Mouse (Mus musculus) midbrain, embryonic 12.5 days (tissue): ENCODE measurements around the gene Rap1gds1. TPM values are rescaled to one million over a fixed set of nuclear protein-coding genes. Genes with fewer than 3 reads are reported as not detected.

ENCODE experiments used
- ATAC-seq: fragments of 200-750 bp; cut with Nextera tagmentation; 2 replicates; pipeline ENCODE4 v1.8.0; 2017; ENCODE audit warnings: low read depth, moderate TSS enrichment, moderate library complexity; ENCODE audit not compliant: low FRiP score
- H3K27ac ChIP-seq: fragments of 300-500 bp; sonication (generic); replicated peaks from 2 replicates; pipeline ENCODE4 v1.5.1; 2016; ENCODE audit warnings: mild to moderate bottlenecking
- H3K27me3 ChIP-seq: fragments of 300-500 bp; sonication (generic); 2 replicates; pipeline ENCODE4 v1.6.1; 2016; ENCODE audit warnings: mild to moderate bottlenecking
- H3K36me3 ChIP-seq: fragments of 300-500 bp; sonication (generic); 2 replicates; pipeline ENCODE4 v1.6.1; 2016
- H3K4me1 ChIP-seq: fragments of 300-500 bp; sonication (generic); 2 replicates; pipeline ENCODE4 v1.6.1; 2016
- H3K4me2 ChIP-seq: fragments of 300-500 bp; sonication (generic); replicated peaks from 2 replicates; pipeline ENCODE4 v1.6.1; 2016; ENCODE audit warnings: mild to moderate bottlenecking, moderate library complexity
- H3K4me3 ChIP-seq: fragments of 300-500 bp; sonication (generic); 2 replicates; pipeline ENCODE4 v1.5.1; 2016; ENCODE audit warnings: mild to moderate bottlenecking
- H3K9ac ChIP-seq: fragments of 300-500 bp; sonication (generic); replicated peaks from 2 replicates; pipeline ENCODE4 v1.6.1; 2016; ENCODE audit warnings: mild to moderate bottlenecking, moderate library complexity
- H3K9me3 ChIP-seq: fragments of 300-500 bp; sonication (generic); 2 replicates; pipeline ENCODE4 v1.6.1; 2016; ENCODE audit warnings: mild to moderate bottlenecking
- WGBS: fragments of 180-500 bp; shearing (Covaris S2); methylation state at CpG from one replicate; pipeline ENCODE4 v1.1.7; 2016; 5-methylcytosine and 5-hydroxymethylcytosine counted together
- polyA plus RNA-seq: library from polyadenylated mRNA; unstranded; fragments of >200 nt; fragmentation: Nextera tagmentation; extraction: Ambion mirVana; gene quantifications from 2 replicates; pipeline ENCODE4 v1.2.1, GENCODE M21; 2016

Gene Rap1gds1
- polyA plus RNA-seq, 1 experiment from 2014 or later: 72.7 TPM

DNA sequence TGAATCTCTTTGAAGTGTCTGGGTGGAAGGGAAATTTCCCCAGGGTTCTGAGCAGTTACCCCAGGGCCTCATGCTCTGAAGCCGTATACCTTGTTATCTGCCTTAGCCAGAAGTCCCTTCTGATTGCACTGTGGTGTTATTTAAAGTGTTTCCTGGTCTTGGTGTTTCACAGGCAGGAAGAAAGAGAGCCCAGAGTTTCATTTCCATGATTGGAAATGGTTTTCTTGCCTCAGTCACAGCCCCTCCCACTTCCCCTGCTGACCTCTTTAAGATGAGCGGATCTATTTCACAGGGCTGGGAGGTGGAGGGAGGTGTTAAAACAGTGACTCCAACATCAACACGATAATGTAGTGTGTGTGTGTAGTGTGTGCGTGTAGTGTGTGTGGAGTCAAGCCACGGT, 181.5 kb downstream of the Rap1gds1 start:
- ATAC-seq: 0 out of 2 replicates have a peak, but pooled peaks have one; percentile 41
- H3K36me3 ChIP-seq: peaks cover 13% of the 10 kb centered on the region
- no peak overlapping the region for H3K9ac ChIP-seq
- H3K4me3 ChIP-seq: no peak overlapping the region
- H3K9me3 ChIP-seq: no peaks in the 10 kb centered on the region
- H3K27me3 ChIP-seq: no peaks in the 10 kb centered on the region
- no peak overlapping the region for H3K4me2 ChIP-seq
- H3K4me1 ChIP-seq: peaks cover 22% of the 10 kb centered on the region
- 0 out of 2 replicates have a peak overlapping the region, but pooled peaks have one; percentile 46 for H3K27ac ChIP-seq
- 59% methylated on average over 5 of the region's 5 CpGs for WGBS

DNA sequence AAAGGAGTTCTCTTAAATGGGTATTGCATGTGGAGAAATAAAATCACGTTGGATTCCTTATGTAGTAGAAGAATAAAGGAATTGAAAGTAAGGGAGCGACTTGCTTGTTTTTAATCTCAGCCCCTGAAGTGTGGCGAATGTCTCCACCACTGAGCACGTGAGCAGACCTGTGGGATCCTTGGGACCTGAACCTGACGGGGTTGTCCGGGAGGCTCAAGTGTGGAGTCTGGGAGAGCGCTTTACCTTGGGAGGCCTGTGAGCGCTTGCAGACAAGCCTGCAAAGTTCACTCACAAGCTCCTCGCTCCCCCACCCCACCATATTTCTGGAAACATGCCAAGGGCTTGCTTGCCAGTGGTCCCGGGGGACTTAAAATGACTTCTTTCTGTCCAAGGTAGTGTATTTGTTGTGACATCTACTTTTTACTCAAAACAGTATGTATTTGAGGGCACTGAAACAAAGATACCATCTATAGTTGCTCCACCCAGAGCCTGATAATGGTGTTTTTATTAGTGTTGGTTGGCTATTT, 185.2 kb downstream of the Rap1gds1 start:
- no peaks in the 10 kb centered on the region for H3K36me3 ChIP-seq
- no peak for ATAC-seq
- H3K9ac ChIP-seq: no peak overlapping the region
- H3K4me2 ChIP-seq: no peak overlapping the region
- H3K27me3 ChIP-seq: no peaks in the 10 kb centered on the region
- no peak overlapping the region for H3K4me3 ChIP-seq
- no peaks in the 10 kb centered on the region for H3K9me3 ChIP-seq
- H3K4me1 ChIP-seq: peaks cover 22% of the 10 kb centered on the region
- no peak overlapping the region for H3K27ac ChIP-seq
- WGBS: 83% methylated on average over 10 of the region's 10 CpGs

DNA sequence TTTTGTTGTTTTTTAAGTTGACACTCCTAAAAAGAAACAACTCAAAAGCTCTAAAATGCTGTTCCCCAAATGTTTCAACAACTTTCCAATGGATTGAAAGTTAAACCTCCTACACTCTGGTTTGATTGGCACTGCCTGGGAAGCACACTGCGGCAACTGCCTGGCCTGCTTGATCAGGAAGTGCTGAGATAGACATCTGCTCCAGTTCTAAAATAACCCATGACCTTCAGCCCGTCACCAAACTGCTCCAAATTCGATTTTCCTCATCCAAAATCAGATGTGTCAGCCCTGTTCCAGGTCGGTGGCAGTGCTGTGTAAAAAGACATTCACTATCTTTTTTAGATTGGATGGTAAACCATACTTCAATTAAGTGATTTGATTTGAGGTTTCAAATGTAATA, 185.8 kb downstream of the Rap1gds1 start:
- Histone ChIP-seq H3K4me2 (no peak overlapping the region), H3K27ac (no peak overlapping the region), H3K36me3 (no peaks in the 10 kb centered on the region), H3K9me3 (no peaks in the 10 kb centered on the region), H3K4me3 (no peak overlapping the region), H3K4me1 (peaks cover 18% of the 10 kb centered on the region), H3K27me3 (no peaks in the 10 kb centered on the region), H3K9ac (no peak overlapping the region)
- ATAC-seq: no peak
- 73% methylated on average over 4 of the region's 4 CpGs for WGBS

DNA sequence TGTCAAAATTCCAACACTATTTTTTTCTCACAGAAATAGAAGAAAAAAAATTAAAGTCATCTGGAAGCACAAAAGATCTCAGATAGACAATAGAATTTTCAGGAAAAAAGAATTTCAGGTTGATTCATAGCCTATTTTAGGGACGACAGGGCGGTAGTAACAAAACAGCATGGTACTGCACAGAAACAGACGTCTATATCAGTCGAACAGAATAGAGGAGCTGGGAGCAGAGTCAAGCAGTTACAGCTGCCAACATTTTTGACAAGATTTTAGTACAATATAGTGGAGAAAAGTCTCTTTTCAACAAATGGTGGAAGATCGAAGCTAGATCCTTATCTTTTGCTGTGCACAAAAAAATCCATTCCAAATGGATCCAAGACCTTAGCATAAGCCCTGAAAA, 188.9 kb downstream of the Rap1gds1 start:
- H3K4me2 ChIP-seq: no peak overlapping the region
- H3K36me3 ChIP-seq: no peaks in the 10 kb centered on the region
- H3K9ac ChIP-seq: no peak overlapping the region
- no peak overlapping the region for H3K4me3 ChIP-seq
- 92% methylated on average over 5 of the region's 5 CpGs for whole genome bisulfite sequencing
- H3K9me3 ChIP-seq: no peaks in the 10 kb centered on the region
- ATAC-seq: no peak
- H3K27ac ChIP-seq: no peak overlapping the region
- H3K4me1 ChIP-seq: peaks cover 18% of the 10 kb centered on the region
- no peaks in the 10 kb centered on the region for H3K27me3 ChIP-seq

DNA sequence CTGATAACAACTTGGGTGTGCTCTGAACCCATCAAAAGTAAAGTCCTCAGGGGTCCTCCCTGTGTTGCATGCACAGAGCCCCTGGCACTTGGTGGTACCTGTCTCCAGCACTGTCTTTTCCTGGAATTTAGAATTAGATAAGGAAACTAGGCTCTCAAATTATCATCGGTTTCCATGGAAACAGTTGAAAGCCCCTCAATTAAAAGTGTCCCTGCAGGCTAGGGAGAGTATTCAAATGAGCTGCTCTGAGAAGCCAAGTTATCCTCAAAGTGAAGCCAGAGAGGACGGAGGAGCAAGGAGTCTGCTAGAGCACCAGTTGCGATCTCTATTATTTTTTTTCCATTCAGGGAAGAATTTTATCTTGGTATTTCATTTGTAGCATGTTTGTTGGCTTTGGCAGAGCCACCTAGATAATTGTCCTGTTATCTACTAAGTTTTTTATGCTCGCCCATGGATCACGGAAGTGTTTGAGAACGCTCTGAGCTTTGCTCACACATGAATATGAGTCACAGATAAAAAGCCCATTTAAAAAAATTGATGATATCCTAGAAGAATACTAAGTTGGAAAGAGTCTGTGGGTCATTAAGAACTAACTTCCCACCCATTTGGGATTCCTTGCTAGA, 193.2 kb downstream of the Rap1gds1 start:
- 75% methylated on average over 6 of the region's 6 CpGs for WGBS
- Histone ChIP-seq H3K36me3 (0 out of 2 replicates have a peak, but pooled peaks cover 5% of the 10 kb centered on the region), H3K9ac (no peak overlapping the region), H3K27me3 (no peaks in the 10 kb centered on the region), H3K4me1 (peaks cover 13% of the 10 kb centered on the region), H3K27ac (no peak overlapping the region), H3K4me2 (no peak overlapping the region), H3K9me3 (no peaks in the 10 kb centered on the region), H3K4me3 (no peak overlapping the region)
- ATAC-seq: no peak; the same call in 1 of the 2 replicates

DNA sequence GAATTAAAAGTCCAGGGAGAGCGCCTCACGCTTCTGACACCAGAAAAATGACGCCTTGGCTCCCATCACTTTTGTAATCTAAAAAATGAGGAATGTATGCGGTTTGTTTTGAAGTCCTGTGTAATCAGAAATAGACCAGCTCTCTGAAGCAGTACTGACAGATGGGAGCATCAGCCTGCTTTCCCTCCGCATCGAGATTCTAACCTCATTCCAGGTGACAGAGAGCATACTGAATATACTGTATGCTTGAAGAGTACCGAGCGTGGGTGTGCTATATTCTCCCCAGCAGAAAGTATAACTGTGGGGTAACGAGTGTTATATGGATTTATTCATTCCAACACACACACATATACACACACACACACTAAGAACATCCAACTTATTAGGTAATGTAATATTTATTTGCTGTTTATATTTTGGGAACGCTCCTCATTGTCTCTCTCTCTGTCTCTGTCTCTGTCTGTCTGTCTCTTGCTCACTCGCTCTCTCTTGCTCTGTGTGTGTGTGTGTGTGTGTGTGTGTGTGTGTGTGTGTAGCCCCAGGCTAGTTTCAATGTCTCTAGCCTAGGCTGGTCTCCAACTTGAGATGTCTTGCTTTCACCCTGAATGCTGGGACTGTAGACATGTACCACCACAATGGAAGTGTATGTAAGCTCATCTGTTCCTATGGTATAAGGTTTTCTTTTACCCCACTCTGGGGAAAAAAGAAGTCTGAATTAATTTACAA, 193.8 kb downstream of the Rap1gds1 start:
- Histone ChIP-seq H3K4me2 (no peak overlapping the region), H3K27me3 (no peaks in the 10 kb centered on the region), H3K4me3 (no peak overlapping the region), H3K36me3 (0 out of 2 replicates have a peak, but pooled peaks cover 5% of the 10 kb centered on the region), H3K9ac (no peak overlapping the region), H3K4me1 (peaks cover 13% of the 10 kb centered on the region), H3K27ac (no peak overlapping the region), H3K9me3 (no peaks in the 10 kb centered on the region)
- 91% methylated on average over 11 of the region's 11 CpGs for WGBS
- ATAC-seq: peak; percentile 57

DNA sequence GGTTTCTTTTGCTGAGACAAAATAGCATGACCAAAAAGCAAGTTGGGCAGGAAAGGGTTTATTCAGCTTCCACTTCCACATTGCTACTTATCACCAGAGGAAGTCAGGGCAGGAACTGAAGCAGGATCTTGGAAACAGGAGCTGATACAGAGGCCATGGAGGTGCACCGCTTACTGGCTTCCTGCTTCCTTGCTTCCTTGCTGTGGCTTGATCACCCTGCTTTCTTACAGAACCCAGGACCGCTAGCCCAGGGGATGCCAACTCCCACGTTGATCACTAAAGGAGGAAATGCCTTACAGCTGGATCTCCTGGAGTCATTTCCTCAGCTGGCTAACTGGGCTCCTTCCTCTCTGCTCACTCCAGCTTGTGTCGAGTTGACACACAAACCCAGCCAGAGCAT, 197.3 kb downstream of the Rap1gds1 start:
- Histone ChIP-seq H3K27ac (no peak overlapping the region), H3K9ac (no peak overlapping the region), H3K36me3 (peaks cover 11% of the 10 kb centered on the region; the same call in 1 of the 2 replicates), H3K4me3 (no peak overlapping the region), H3K27me3 (no peaks in the 10 kb centered on the region), H3K4me2 (no peak overlapping the region), H3K4me1 (peaks cover 20% of the 10 kb centered on the region), H3K9me3 (0 out of 2 replicates have a peak, but pooled peaks cover 3% of the 10 kb centered on the region)
- ATAC-seq: no peak
- WGBS: 89% methylated on average over 4 of the region's 4 CpGs

DNA sequence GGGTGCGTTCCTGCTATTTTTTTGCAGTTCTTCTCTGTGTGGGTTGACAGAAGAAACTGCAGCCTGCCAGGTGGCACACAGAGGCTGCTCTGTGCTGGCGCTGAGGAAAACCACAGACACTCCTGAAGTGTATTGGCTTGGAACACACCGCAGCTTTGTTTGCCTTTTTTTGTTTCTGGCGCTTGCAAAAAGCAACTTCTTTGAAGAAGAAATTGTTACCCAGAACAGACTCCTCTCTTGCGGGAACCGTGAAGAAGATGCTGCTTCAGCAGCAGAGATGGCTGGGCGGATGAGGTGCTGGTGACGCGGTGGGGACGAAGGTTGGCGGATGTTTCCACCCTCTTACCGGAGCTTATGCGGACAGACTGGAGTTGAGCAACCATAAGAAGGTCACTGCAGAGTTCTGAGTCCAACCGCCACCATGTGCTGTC, 198.1 kb downstream of the Rap1gds1 start:
- H3K27ac ChIP-seq: no peak overlapping the region

DNA sequence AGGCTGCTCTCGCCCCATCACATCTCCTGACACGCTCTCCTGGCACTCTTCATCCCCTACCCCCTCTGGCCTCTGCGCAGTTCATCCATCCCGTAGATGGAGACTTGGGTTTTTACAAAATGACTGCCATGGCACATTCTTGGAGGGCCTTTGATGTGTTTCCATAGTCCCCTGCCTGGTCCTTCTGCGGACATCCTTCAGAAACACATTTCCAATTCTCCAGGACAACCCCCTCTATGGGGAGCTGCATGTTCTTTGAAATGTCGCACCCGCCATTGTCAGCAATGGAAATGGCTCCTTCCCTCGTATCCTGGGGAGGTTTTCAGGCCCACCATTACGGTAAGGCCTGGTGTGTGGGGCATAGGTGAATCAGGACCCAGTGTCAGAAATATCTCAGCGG, 198.6 kb downstream of the Rap1gds1 start:
- Histone ChIP-seq H3K27ac (no peak overlapping the region), H3K9me3 (0 out of 2 replicates have a peak, but pooled peaks cover 3% of the 10 kb centered on the region), H3K4me2 (no peak overlapping the region), H3K27me3 (no peaks in the 10 kb centered on the region), H3K36me3 (peaks cover 11% of the 10 kb centered on the region; the same call in 1 of the 2 replicates), H3K4me1 (peaks cover 8% of the 10 kb centered on the region; the same call in 1 of the 2 replicates), H3K4me3 (no peak overlapping the region), H3K9ac (no peak overlapping the region)
- ATAC-seq: no peak
- 89% methylated on average over 10 of the region's 10 CpGs for WGBS

More for the DNA sequence above, 198.1 kb downstream of the Rap1gds1 start:
- no peak overlapping the region for H3K9ac ChIP-seq
- H3K4me2 ChIP-seq: no peak overlapping the region
- no peak overlapping the region for H3K4me3 ChIP-seq
- 94% methylated on average over 14 of the region's 14 CpGs for WGBS
- H3K9me3 ChIP-seq: 0 out of 2 replicates have a peak, but pooled peaks cover 3% of the 10 kb centered on the region
- ATAC-seq: no peak
- H3K4me1 ChIP-seq: peaks cover 14% of the 10 kb centered on the region
- no peaks in the 10 kb centered on the region for H3K27me3 ChIP-seq
- H3K36me3 ChIP-seq: peaks cover 11% of the 10 kb centered on the region; the same call in 1 of the 2 replicates

DNA sequence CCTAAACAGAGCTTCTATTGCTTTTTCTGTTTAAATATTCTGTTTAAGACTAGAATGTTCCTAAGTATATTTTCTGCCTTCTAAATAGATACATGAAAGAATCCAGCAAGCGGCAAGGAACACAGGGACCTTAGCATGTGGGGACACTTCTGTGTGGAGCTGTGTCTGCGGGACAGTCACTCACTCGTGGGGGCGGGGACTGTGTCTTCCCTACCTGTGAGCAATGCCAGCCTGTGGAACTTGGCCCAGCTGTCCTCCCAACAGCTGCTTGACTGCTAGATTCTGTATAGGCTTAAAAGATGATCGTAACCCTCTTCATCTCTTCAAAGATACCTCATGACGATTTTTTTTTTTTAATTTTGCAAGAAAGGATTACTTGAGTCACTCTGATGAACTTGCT, 199.1 kb downstream of the Rap1gds1 start:
- H3K4me1 ChIP-seq: peaks cover 6% of the 10 kb centered on the region; the same call in 1 of the 2 replicates
- H3K27ac ChIP-seq: no peak overlapping the region
- no peak overlapping the region for H3K4me3 ChIP-seq
- H3K9me3 ChIP-seq: 0 out of 2 replicates have a peak, but pooled peaks cover 3% of the 10 kb centered on the region
- H3K9ac ChIP-seq: no peak overlapping the region
- peaks cover 11% of the 10 kb centered on the region; the same call in 1 of the 2 replicates for H3K36me3 ChIP-seq
- 97% methylated on average over 6 of the region's 6 CpGs for WGBS
- no peaks in the 10 kb centered on the region for H3K27me3 ChIP-seq
- no peak for ATAC-seq
- no peak overlapping the region for H3K4me2 ChIP-seq
